Mouse (Mus musculus) lung, postnatal 10 days (tissue): Measurements from ENCODE around the gene Desi1.
"Not testable (repeated sequence)": the region's sequence is repeated elsewhere in the genome, so short reads cannot be mapped to it uniquely, and the experiment has no call there.

Source experiments
- DNase-seq: peaks from one replicate; pipeline ENCODE4 v3.0.0; 2021

Gene Desi1

GRCm38 (mm10) chr15:82017461-82017860, 16.2 kb downstream of the Desi1 start:
- DNase-seq = no peak

- no peak for DNase-seq
Observed at GRCm38 (mm10) chr15:82016830-82017229, 16.8 kb downstream of the Desi1 start.

GRCm38 (mm10) chr15:82016101-82016808, 17.4 kb downstream of the Desi1 start:
- DNase-seq = peak; percentile 100

- peak; percentile 49 for DNase-seq
Observed at GRCm38 (mm10) chr15:82015392-82016100, 18.1 kb downstream of the Desi1 start.

GRCm38 (mm10) chr15:82014745-82015391, 18.8 kb downstream of the Desi1 start:
- no peak for DNase-seq

- DNase-seq = peak; percentile 13
Observed at GRCm38 (mm10) chr15:82011947-82012346, 21.7 kb downstream of the Desi1 start.

GRCm38 (mm10) chr15:82004257-82004656, 29.4 kb downstream of the Desi1 start:
- no peak for DNase-seq

- DNase-seq = no peak
Observed at GRCm38 (mm10) chr15:81993992-81994391, 39.7 kb downstream of the Desi1 start.

GRCm38 (mm10) chr15:81990549-81990948, 43.1 kb downstream of the Desi1 start:
- peak; percentile 12 for DNase-seq

- DNase-seq = peak; percentile 95
Observed at GRCm38 (mm10) chr15:81989371-81990062, 44.1 kb downstream of the Desi1 start.

- DNase-seq = no peak
Observed at GRCm38 (mm10) chr15:81987646-81988045, 46.0 kb downstream of the Desi1 start, which contains the start of gene Xrcc6. Gene Xrcc6, plus strand, starts transcription at chr15:81987835.

- DNase-seq = no peak
Observed at GRCm38 (mm10) chr15:81985267-81986161, 48.1 kb downstream of the Desi1 start.

GRCm38 (mm10) chr15:81982173-81982572, 51.5 kb downstream of the Desi1 start:
- DNase-seq = no peak

GRCm38 (mm10) chr15:81980321-81980720, 53.3 kb downstream of the Desi1 start, which contains the start of gene 1700029P11Rik:
Gene 1700029P11Rik, plus strand, starts transcription at chr15:81980540.
- DNase-seq = no peak

GRCm38 (mm10) chr15:81975156-81975555, 58.5 kb downstream of the Desi1 start:
- DNase-seq = not testable (repeated sequence)

GRCm38 (mm10) chr15:81970498-81970897, 63.2 kb downstream of the Desi1 start:
- DNase-seq = not testable (repeated sequence)

- not testable (repeated sequence) for DNase-seq
Observed at GRCm38 (mm10) chr15:81969635-81970034, 64.0 kb downstream of the Desi1 start.

GRCm38 (mm10) chr15:81969173-81969572, 64.5 kb downstream of the Desi1 start:
- DNase-seq = no peak

- DNase-seq = no peak
Observed at GRCm38 (mm10) chr15:81968447-81968846, 65.2 kb downstream of the Desi1 start.

GRCm38 (mm10) chr15:81967821-81968220, 65.8 kb downstream of the Desi1 start:
- DNase-seq = no peak

- no peak for DNase-seq
Observed at GRCm38 (mm10) chr15:81966062-81966829, 67.4 kb downstream of the Desi1 start.
